Mouse (Mus musculus) heart, embryonic 14.5 days (tissue): ENCODE measurements around the gene Hopx. TPM values are rescaled to one million over a fixed set of nuclear protein-coding genes. Genes with fewer than 3 reads are reported as not detected.

Experiments
- ATAC-seq: fragments of 200-750 bp; cut with Nextera tagmentation; 2 replicates; pipeline ENCODE4 v1.8.0; 2017; ENCODE audit warnings: low read depth, moderate TSS enrichment; ENCODE audit not compliant: insufficient number of reproducible peaks, insufficient read depth, low FRiP score
- H3K27ac ChIP-seq, 2 experiments: fragments of 200-500 bp in 1 of 2; fragments of 300-500 bp in 1 of 2; sonication (generic) in 1 of 2; replicated peaks in 1 of 2; 2 replicates each; pipeline ENCODE4 v1.5.1; 2012 to 2014; ENCODE audit warnings: low read depth in 2 of 2, low read length in 2 of 2, control low read depth in 1 of 2, mild to moderate bottlenecking in 1 of 2, mixed read lengths in 1 of 2; ENCODE audit not compliant: control insufficient read depth in 1 of 2, insufficient read depth in 1 of 2
- H3K27me3 ChIP-seq: fragments of 300-500 bp; sonication (generic); 2 replicates; pipeline ENCODE4 v1.6.1; 2014; ENCODE audit warnings: mild to moderate bottlenecking, low read length, control low read depth; ENCODE audit not compliant: control insufficient read depth, insufficient read depth
- H3K36me3 ChIP-seq: fragments of 300-500 bp; sonication (generic); 2 replicates; pipeline ENCODE4 v1.6.1; 2014; ENCODE audit warnings: mild to moderate bottlenecking, control low read depth, low read length, mixed read lengths; ENCODE audit not compliant: control insufficient read depth, insufficient read depth
- H3K4me1 ChIP-seq, 2 experiments: fragments of 200-500 bp in 1 of 2; fragments of 300-500 bp in 1 of 2; sonication (generic) in 1 of 2; 2 replicates each; pipeline ENCODE4 v1.6.1; 2012 to 2014; ENCODE audit warnings: low read length in 2 of 2, control low read depth in 1 of 2, mixed read lengths in 1 of 2; ENCODE audit not compliant: control insufficient read depth in 2 of 2, insufficient read depth in 2 of 2
- H3K4me2 ChIP-seq: fragments of 300-500 bp; sonication (generic); 2 replicates; pipeline ENCODE4 v1.6.1; 2014; ENCODE audit warnings: mild to moderate bottlenecking, low read length
- H3K4me3 ChIP-seq, 2 experiments: fragments of 200-500 bp in 1 of 2; fragments of 300-500 bp in 1 of 2; sonication (generic) in 1 of 2; 2 replicates each; pipeline ENCODE4 v1.5.1; 2012 to 2014; ENCODE audit warnings: low read length in 2 of 2, mild to moderate bottlenecking in 2 of 2, control low read depth in 1 of 2, low read depth in 1 of 2, moderate library complexity in 1 of 2; ENCODE audit not compliant: control insufficient read depth in 1 of 2, insufficient read depth in 1 of 2
- H3K9ac ChIP-seq: fragments of 300-500 bp; sonication (generic); 2 replicates; pipeline ENCODE4 v1.6.1; 2014; ENCODE audit warnings: mild to moderate bottlenecking, low read length
- H3K9me3 ChIP-seq: fragments of 300-500 bp; sonication (generic); 2 replicates; pipeline ENCODE4 v1.6.1; 2016; ENCODE audit warnings: low read length, control low read depth; ENCODE audit not compliant: control insufficient read depth
- WGBS: fragments of 180-500 bp; shearing (Covaris S2); extraction: QIAGEN DNeasy Blood & Tissue Kit; methylation state at CpG from one replicate; pipeline ENCODE4 v1.1.7; 2014; 5-methylcytosine and 5-hydroxymethylcytosine counted together
- polyA plus RNA-seq: library from polyadenylated mRNA; unstranded; fragments of >200 nt; fragmentation: Nextera tagmentation; extraction: Ambion mirVana; gene quantifications from 2 replicates; pipeline ENCODE4 v1.2.1, GENCODE M21; 2014

Hopx gene
- polyA plus RNA-seq, 1 experiment from 2014 or later: 34.0 TPM

- H3K36me3 ChIP-seq: peaks cover 38% of the 10 kb centered on the region
- ATAC-seq: no peak
- H3K4me2 ChIP-seq: no peak overlapping the region
- no peaks in the 10 kb centered on the region for H3K9me3 ChIP-seq
- peaks cover 4 to 6% of the 10 kb centered on the region in 2 experiments; a peak in 2 of 4 replicates for H3K4me1 ChIP-seq
- no peaks in the 10 kb centered on the region for H3K27me3 ChIP-seq
- H3K27ac ChIP-seq: no peak overlapping the region
- H3K9ac ChIP-seq: no peak overlapping the region
- 94% methylated on average over 4 of the region's 4 CpGs for WGBS
- H3K4me3 ChIP-seq: no peak overlapping the region
Measured at GRCm38 (mm10) chr5:77084418-77084817, 30.5 kb downstream of the Hopx start.

GRCm38 (mm10) chr5:77082735-77083134 is 32.2 kb downstream of the Hopx start:
- H3K27me3 ChIP-seq: no peaks in the 10 kb centered on the region
- no peaks in the 10 kb centered on the region for H3K4me1 ChIP-seq
- H3K9ac ChIP-seq: no peak overlapping the region
- 71% methylated on average over 7 of the region's 7 CpGs for WGBS
- ATAC-seq: no peak
- H3K4me2 ChIP-seq: no peak overlapping the region
- H3K9me3 ChIP-seq: no peaks in the 10 kb centered on the region
- H3K36me3 ChIP-seq: peaks cover 21% of the 10 kb centered on the region
- no peak overlapping the region for H3K4me3 ChIP-seq
- no peak overlapping the region for H3K27ac ChIP-seq

- no peak overlapping the region for H3K4me2 ChIP-seq
- H3K27ac ChIP-seq: no peak overlapping the region
- no peak overlapping the region for H3K9ac ChIP-seq
- no peaks in the 10 kb centered on the region for H3K9me3 ChIP-seq
- H3K4me3 ChIP-seq: no peak overlapping the region
- ATAC-seq: no peak
- H3K36me3 ChIP-seq: peaks cover 3% of the 10 kb centered on the region
- H3K4me1 ChIP-seq: no peaks in the 10 kb centered on the region
- WGBS: 94% methylated on average over 4 of the region's 4 CpGs
- no peaks in the 10 kb centered on the region for H3K27me3 ChIP-seq
Measured at GRCm38 (mm10) chr5:77080761-77081160, 34.2 kb downstream of the Hopx start.

- H3K4me1 ChIP-seq: peaks cover 14 to 23% of the 10 kb centered on the region in 2 experiments
Measured at GRCm38 (mm10) chr5:77075951-77076350, 39.0 kb downstream of the Hopx start.

GRCm38 (mm10) chr5:77074914-77075313 is 40.0 kb downstream of the Hopx start:
- no peaks in the 10 kb centered on the region for H3K27me3 ChIP-seq
- peak; percentile 84 for ATAC-seq
- H3K27ac ChIP-seq: peak overlapping the region in 1 of 2 experiments; percentile 64; a peak in 3 of 4 replicates
- no peaks in the 10 kb centered on the region for H3K36me3 ChIP-seq
- no peaks in the 10 kb centered on the region for H3K9me3 ChIP-seq
- H3K4me2 ChIP-seq: no peak overlapping the region
- no peak overlapping the region for H3K9ac ChIP-seq
- H3K4me1 ChIP-seq: peaks cover 14 to 23% of the 10 kb centered on the region in 2 experiments
- no peak overlapping the region for H3K4me3 ChIP-seq
- 34% methylated on average over 2 of the region's 2 CpGs for WGBS

More at GRCm38 (mm10) chr5:77075951-77076350, 39.0 kb downstream of the Hopx start:
- Histone ChIP-seq H3K4me3 (no peak overlapping the region), H3K27me3 (no peaks in the 10 kb centered on the region), H3K9me3 (no peaks in the 10 kb centered on the region), H3K9ac (no peak overlapping the region), H3K36me3 (no peaks in the 10 kb centered on the region), H3K27ac (no peak overlapping the region), H3K4me2 (no peak overlapping the region)
- no peak for ATAC-seq
- 89% methylated on average over 4 of the region's 4 CpGs for WGBS

- WGBS: 40% methylated on average over 8 of the region's 8 CpGs
- no peak overlapping the region for H3K9ac ChIP-seq
- no peaks in the 10 kb centered on the region for H3K9me3 ChIP-seq
- ATAC-seq: no peak
- H3K27ac ChIP-seq: no peak overlapping the region
- no peak overlapping the region for H3K4me2 ChIP-seq
- no peak overlapping the region for H3K4me3 ChIP-seq
- H3K4me1 ChIP-seq: peaks cover 14 to 23% of the 10 kb centered on the region in 2 experiments
- no peaks in the 10 kb centered on the region for H3K36me3 ChIP-seq
- H3K27me3 ChIP-seq: no peaks in the 10 kb centered on the region
Measured at GRCm38 (mm10) chr5:77073794-77074193, 41.1 kb downstream of the Hopx start.

GRCm38 (mm10) chr5:77071626-77072025 is 43.3 kb downstream of the Hopx start:
- Histone ChIP-seq H3K27ac (no peak overlapping the region), H3K9me3 (no peaks in the 10 kb centered on the region), H3K9ac (no peak overlapping the region), H3K27me3 (no peaks in the 10 kb centered on the region), H3K36me3 (no peaks in the 10 kb centered on the region), H3K4me2 (no peak overlapping the region), H3K4me1 (peaks cover 19 to 29% of the 10 kb centered on the region in 2 experiments), H3K4me3 (no peak overlapping the region)
- no peak for ATAC-seq
- WGBS: 72% methylated on average over 3 of the region's 3 CpGs

- H3K36me3 ChIP-seq: no peaks in the 10 kb centered on the region
- no peak overlapping the region for H3K4me2 ChIP-seq
- no peak overlapping the region for H3K4me3 ChIP-seq
- no peaks in the 10 kb centered on the region for H3K9me3 ChIP-seq
- H3K9ac ChIP-seq: no peak overlapping the region
- H3K4me1 ChIP-seq: peaks cover 19 to 29% of the 10 kb centered on the region in 2 experiments
- H3K27ac ChIP-seq: no peak overlapping the region
- H3K27me3 ChIP-seq: no peaks in the 10 kb centered on the region
- ATAC-seq: no peak
- WGBS: 93% methylated on average over 2 of the region's 2 CpGs
Measured at GRCm38 (mm10) chr5:77070987-77071386, 43.9 kb downstream of the Hopx start.
